Mouse (Mus musculus) forebrain, embryonic 15.5 days (tissue): ENCODE results near the gene Lmnb2. TPM values are rescaled to one million over a fixed set of nuclear protein-coding genes. Genes with fewer than 3 reads are reported as not detected.

Source experiments
- ATAC-seq: fragments of 200-750 bp; cut with Nextera tagmentation; replicated peaks from 2 replicates; pipeline ENCODE4 v1.8.0; 2017; ENCODE audit warnings: mild to moderate bottlenecking, moderate TSS enrichment, moderate library complexity
- H3K27ac ChIP-seq: fragments of 300-500 bp; sonication (generic); replicated peaks from 2 replicates; pipeline ENCODE4 v1.5.1; 2015; ENCODE audit warnings: mild to moderate bottlenecking, inconsistent platforms
- H3K27me3 ChIP-seq: fragments of 300-500 bp; sonication (generic); 2 replicates; pipeline ENCODE4 v1.6.1; 2015; ENCODE audit warnings: inconsistent platforms
- H3K36me3 ChIP-seq: fragments of 300-500 bp; sonication (generic); 2 replicates; pipeline ENCODE4 v1.6.1; 2015; ENCODE audit warnings: mild to moderate bottlenecking, inconsistent platforms
- H3K4me1 ChIP-seq: fragments of 300-500 bp; sonication (generic); 2 replicates; pipeline ENCODE4 v1.6.1; 2015; ENCODE audit warnings: inconsistent platforms
- H3K4me2 ChIP-seq: fragments of 300-500 bp; sonication (generic); replicated peaks from 2 replicates; pipeline ENCODE4 v1.6.1; 2015; ENCODE audit warnings: mild to moderate bottlenecking, inconsistent platforms
- H3K4me3 ChIP-seq: fragments of 300-500 bp; sonication (generic); 2 replicates; pipeline ENCODE4 v1.5.1; 2015; ENCODE audit warnings: mild to moderate bottlenecking, inconsistent platforms
- H3K9ac ChIP-seq: fragments of 300-500 bp; sonication (generic); replicated peaks from 2 replicates; pipeline ENCODE4 v1.6.1; 2015; ENCODE audit warnings: mild to moderate bottlenecking, inconsistent platforms
- H3K9me3 ChIP-seq: fragments of 300-500 bp; sonication (generic); 2 replicates; pipeline ENCODE4 v1.6.1; 2016; ENCODE audit warnings: inconsistent platforms
- WGBS: fragments of 180-500 bp; shearing (Covaris S2); methylation state at CpG from one replicate; pipeline ENCODE4 v1.1.7; 2015; ENCODE audit warnings: mixed read lengths; 5-methylcytosine and 5-hydroxymethylcytosine counted together
- polyA plus RNA-seq: library from polyadenylated mRNA; unstranded; fragments of >200 nt; fragmentation: Nextera tagmentation; extraction: Ambion mirVana; gene quantifications from 2 replicates; pipeline ENCODE4 v1.2.1, GENCODE M21; 2015

Lmnb2 gene
- polyA plus RNA-seq, 1 experiment from 2014 or later: 53.5 TPM

- Histone ChIP-seq H3K27me3 (no peaks in the 10 kb centered on the region), H3K36me3 (no peaks in the 10 kb centered on the region), H3K4me2 (peak overlapping the region; percentile 92), H3K27ac (peak overlapping the region; percentile 80), H3K4me3 (peak overlapping the region; percentile 85), H3K4me1 (peaks cover 24% of the 10 kb centered on the region), H3K9me3 (no peaks in the 10 kb centered on the region), H3K9ac (peak overlapping the region; percentile 80)
- ATAC-seq: peak; percentile 49
- WGBS: 3% methylated on average over 15 of the region's 15 CpGs
Observed at GRCm38 (mm10) chr10:80917336-80917778, 688 bp downstream of the Lmnb2 start.

GRCm38 (mm10) chr10:80915736-80916135 is 2.3 kb downstream of the Lmnb2 start:
- Histone ChIP-seq H3K9ac (no peak overlapping the region), H3K36me3 (peaks cover 11% of the 10 kb centered on the region), H3K27me3 (no peaks in the 10 kb centered on the region), H3K4me2 (no peak overlapping the region), H3K4me3 (no peak overlapping the region), H3K4me1 (peaks cover 24% of the 10 kb centered on the region), H3K9me3 (no peaks in the 10 kb centered on the region), H3K27ac (no peak overlapping the region)
- WGBS: 80% methylated on average over 4 of the region's 4 CpGs
- ATAC-seq: no peak

GRCm38 (mm10) chr10:80915260-80915659 is 2.8 kb downstream of the Lmnb2 start:
- H3K27ac ChIP-seq: no peak overlapping the region
- H3K9ac ChIP-seq: no peak overlapping the region
- H3K4me3 ChIP-seq: no peak overlapping the region
- ATAC-seq: no peak
- H3K4me1 ChIP-seq: peaks cover 24% of the 10 kb centered on the region
- peaks cover 15% of the 10 kb centered on the region for H3K36me3 ChIP-seq
- no peak overlapping the region for H3K4me2 ChIP-seq
- WGBS: 85% methylated on average over 2 of the region's 2 CpGs
- H3K27me3 ChIP-seq: no peaks in the 10 kb centered on the region
- no peaks in the 10 kb centered on the region for H3K9me3 ChIP-seq

GRCm38 (mm10) chr10:80914253-80914656 is 3.8 kb downstream of the Lmnb2 start:
- Histone ChIP-seq H3K4me1 (peaks cover 24% of the 10 kb centered on the region), H3K27ac (no peak overlapping the region), H3K4me2 (no peak overlapping the region), H3K9ac (no peak overlapping the region), H3K9me3 (no peaks in the 10 kb centered on the region), H3K27me3 (no peaks in the 10 kb centered on the region), H3K36me3 (peaks cover 25% of the 10 kb centered on the region), H3K4me3 (no peak overlapping the region)
- 87% methylated on average over 5 of the region's 5 CpGs for WGBS
- no peak for ATAC-seq

- no peaks in the 10 kb centered on the region for H3K27me3 ChIP-seq
- H3K9me3 ChIP-seq: no peaks in the 10 kb centered on the region
- no peak for ATAC-seq
- H3K36me3 ChIP-seq: peaks cover 31% of the 10 kb centered on the region
- H3K27ac ChIP-seq: no peak overlapping the region
- no peak overlapping the region for H3K4me2 ChIP-seq
- H3K4me3 ChIP-seq: no peak overlapping the region
- H3K9ac ChIP-seq: no peak overlapping the region
- peaks cover 22% of the 10 kb centered on the region for H3K4me1 ChIP-seq
- WGBS: 87% methylated on average over 7 of the region's 8 CpGs
Observed at GRCm38 (mm10) chr10:80913364-80914011, 4.6 kb downstream of the Lmnb2 start.

GRCm38 (mm10) chr10:80911891-80912290 is 6.2 kb downstream of the Lmnb2 start:
- Histone ChIP-seq H3K4me2 (no peak overlapping the region), H3K4me3 (no peak overlapping the region), H3K9me3 (no peaks in the 10 kb centered on the region), H3K9ac (no peak overlapping the region), H3K36me3 (peaks cover 39% of the 10 kb centered on the region), H3K4me1 (peaks cover 14% of the 10 kb centered on the region), H3K27ac (no peak overlapping the region), H3K27me3 (no peaks in the 10 kb centered on the region)
- no peak for ATAC-seq

GRCm38 (mm10) chr10:80911354-80911753 is 6.7 kb downstream of the Lmnb2 start:
- ATAC-seq: no peak
- Histone ChIP-seq H3K4me2 (no peak overlapping the region), H3K9me3 (no peaks in the 10 kb centered on the region), H3K36me3 (peaks cover 39% of the 10 kb centered on the region), H3K9ac (no peak overlapping the region), H3K4me1 (peaks cover 8% of the 10 kb centered on the region), H3K27me3 (no peaks in the 10 kb centered on the region), H3K27ac (no peak overlapping the region), H3K4me3 (no peak overlapping the region)
- 93% methylated on average over 4 of the region's 4 CpGs for WGBS

- H3K27ac ChIP-seq: no peak overlapping the region
- no peaks in the 10 kb centered on the region for H3K9me3 ChIP-seq
- H3K9ac ChIP-seq: no peak overlapping the region
- WGBS: 94% methylated on average over 22 of the region's 22 CpGs
- H3K4me2 ChIP-seq: no peak overlapping the region
- peaks cover 54% of the 10 kb centered on the region for H3K36me3 ChIP-seq
- H3K27me3 ChIP-seq: no peaks in the 10 kb centered on the region
- no peak overlapping the region for H3K4me3 ChIP-seq
- no peaks in the 10 kb centered on the region for H3K4me1 ChIP-seq
- ATAC-seq: no peak
Observed at GRCm38 (mm10) chr10:80909375-80910162, 8.5 kb downstream of the Lmnb2 start.

GRCm38 (mm10) chr10:80904709-80905108 is 13.3 kb downstream of the Lmnb2 start:
- Histone ChIP-seq H3K4me2 (no peak overlapping the region), H3K27ac (no peak overlapping the region), H3K4me3 (no peak overlapping the region), H3K9me3 (no peaks in the 10 kb centered on the region), H3K27me3 (no peaks in the 10 kb centered on the region), H3K9ac (no peak overlapping the region), H3K36me3 (peaks cover 52% of the 10 kb centered on the region), H3K4me1 (peaks cover 4% of the 10 kb centered on the region)
- ATAC-seq: no peak
- 94% methylated on average over 11 of the region's 11 CpGs for WGBS

- no peaks in the 10 kb centered on the region for H3K27me3 ChIP-seq
- no peak overlapping the region for H3K27ac ChIP-seq
- H3K4me1 ChIP-seq: peaks cover 10% of the 10 kb centered on the region
- ATAC-seq: no peak
- H3K36me3 ChIP-seq: peaks cover 48% of the 10 kb centered on the region
- H3K9ac ChIP-seq: no peak overlapping the region
- no peaks in the 10 kb centered on the region for H3K9me3 ChIP-seq
- WGBS: 87% methylated on average over 28 of the region's 28 CpGs
- H3K4me3 ChIP-seq: no peak overlapping the region
- H3K4me2 ChIP-seq: no peak overlapping the region
Observed at GRCm38 (mm10) chr10:80904004-80904693, 13.9 kb downstream of the Lmnb2 start.

- H3K4me1 ChIP-seq: peaks cover 17% of the 10 kb centered on the region
- H3K27me3 ChIP-seq: no peaks in the 10 kb centered on the region
- H3K4me2 ChIP-seq: no peak overlapping the region
- H3K36me3 ChIP-seq: peaks cover 49% of the 10 kb centered on the region
- H3K9ac ChIP-seq: no peak overlapping the region
- no peak for ATAC-seq
- H3K27ac ChIP-seq: no peak overlapping the region
- 94% methylated on average over 10 of the region's 10 CpGs for WGBS
- no peaks in the 10 kb centered on the region for H3K9me3 ChIP-seq
- no peak overlapping the region for H3K4me3 ChIP-seq
Observed at GRCm38 (mm10) chr10:80903282-80903681, 14.8 kb downstream of the Lmnb2 start.

- 93% methylated on average over 9 of the region's 9 CpGs for WGBS
- no peaks in the 10 kb centered on the region for H3K27me3 ChIP-seq
- no peak overlapping the region for H3K4me3 ChIP-seq
- H3K9me3 ChIP-seq: no peaks in the 10 kb centered on the region
- no peak overlapping the region for H3K4me2 ChIP-seq
- H3K36me3 ChIP-seq: peaks cover 49% of the 10 kb centered on the region
- no peak overlapping the region for H3K27ac ChIP-seq
- H3K4me1 ChIP-seq: peaks cover 17% of the 10 kb centered on the region
- no peak for ATAC-seq
- H3K9ac ChIP-seq: no peak overlapping the region
Observed at GRCm38 (mm10) chr10:80902273-80902940, 15.6 kb downstream of the Lmnb2 start.
